Mouse (Mus musculus): Measurements from ENCODE around the gene Arsb. TPM values are rescaled to one million over a fixed set of nuclear protein-coding genes. Genes with fewer than 3 reads are reported as not detected.

Arsb gene
- polyA plus RNA-seq, 1 experiment from 2014 or later, result 4.1 TPM

DNA sequence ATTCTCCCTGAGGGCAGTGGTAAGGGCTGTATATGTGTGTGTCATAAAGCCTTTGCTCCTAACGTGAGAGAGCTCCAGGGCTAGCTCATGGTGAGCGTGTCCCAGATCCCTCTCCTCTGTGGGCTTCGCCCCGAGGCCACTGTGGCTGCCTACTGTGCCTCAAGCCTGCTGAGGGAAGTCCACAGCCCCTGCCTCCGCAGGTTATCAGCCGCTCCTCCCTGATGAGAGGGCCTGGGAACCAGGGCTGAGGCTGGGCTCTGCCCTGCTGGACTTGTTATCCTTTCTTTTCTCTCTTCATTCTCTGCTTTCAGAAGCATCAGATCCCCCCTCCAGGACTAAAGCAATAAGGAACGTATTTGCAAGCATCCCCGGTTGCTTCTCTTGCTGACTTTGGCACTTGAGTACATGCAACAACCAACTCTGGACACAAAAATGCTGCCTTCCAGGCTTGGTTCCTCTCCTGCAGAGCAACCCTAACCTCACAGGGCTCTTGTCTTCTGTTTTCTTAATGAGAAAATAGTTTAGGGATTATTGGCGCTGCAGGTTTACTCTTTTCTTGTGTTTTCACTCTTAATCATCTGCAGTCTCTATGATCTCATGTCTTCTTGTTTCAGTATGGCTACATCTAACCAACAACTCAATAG lies 45.4 kb downstream of the Arsb start:
- no peak overlapping the region for H3K9ac ChIP-seq (replicated peaks)
- no peak overlapping the region for H3K27ac ChIP-seq (ENCODE audit: low read depth)
- H3K27me3 ChIP-seq (ENCODE audit: insufficient read depth, low read length), result no peaks in the 10 kb centered on the region
- TF ChIP-seq CTCF (IDR thresholded peaks at IDR 0.05; ENCODE audit: low read depth) (no peak), EP300 (IDR thresholded peaks at IDR 0.05; ENCODE audit: low read depth) (no peak)
- 70% methylated on average over 9 of the region's 9 CpGs for WGBS (ENCODE audit: insufficient replicate concordance)
- no peak overlapping the region for H3K4me3 ChIP-seq (ENCODE audit: low read depth, low read length)
- DNase-seq (no peak), ATAC-seq (no peak)
- H3K36me3 ChIP-seq (replicated peaks; ENCODE audit: insufficient read depth, low read length), result no peaks in the 10 kb centered on the region
- H3K9me3 ChIP-seq (ENCODE audit: low read length), result no peaks in the 10 kb centered on the region
- H3K4me2 ChIP-seq (ENCODE audit: low read depth, low read length), result no peak overlapping the region
- peaks cover 3% of the 10 kb centered on the region for H3K4me1 ChIP-seq (ENCODE audit: insufficient read depth)

DNA sequence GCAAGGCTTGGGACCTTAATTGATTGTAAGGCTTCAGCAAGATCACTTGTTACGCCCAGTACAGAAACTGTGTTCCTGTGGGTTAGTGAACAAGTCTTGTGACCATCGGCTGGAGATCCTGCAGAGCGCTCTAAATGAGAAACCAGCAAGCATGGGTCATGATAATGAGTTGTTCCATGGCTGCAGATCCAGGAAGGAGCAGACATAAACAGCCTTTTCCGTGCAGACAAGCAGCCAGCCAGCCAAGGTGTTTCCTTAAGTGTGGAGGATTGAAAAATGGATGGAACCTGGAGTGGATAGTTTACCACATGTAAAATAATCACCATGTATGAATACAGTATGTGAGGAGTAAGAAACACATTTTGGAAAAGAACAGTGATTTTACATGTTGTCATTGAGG lies 48.7 kb downstream of the Arsb start:
- Histone ChIP-seq H3K4me3 (ENCODE audit: low read depth, low read length) (no peak overlapping the region), H3K4me1 (ENCODE audit: insufficient read depth) (peaks cover 5% of the 10 kb centered on the region), H3K27ac (ENCODE audit: low read depth) (no peak overlapping the region), H3K9me3 (ENCODE audit: low read length) (no peaks in the 10 kb centered on the region), H3K36me3 (replicated peaks; ENCODE audit: insufficient read depth, low read length) (no peaks in the 10 kb centered on the region), H3K27me3 (ENCODE audit: insufficient read depth, low read length) (no peaks in the 10 kb centered on the region), H3K9ac (replicated peaks) (no peak overlapping the region), H3K4me2 (ENCODE audit: low read depth, low read length) (no peak overlapping the region)
- DNase-seq (no peak), ATAC-seq (no peak)
- WGBS (ENCODE audit: insufficient replicate concordance), result 80% methylated on average over 4 of the region's 4 CpGs
- TF ChIP-seq EP300 (IDR thresholded peaks at IDR 0.05; ENCODE audit: low read depth) (no peak), CTCF (IDR thresholded peaks at IDR 0.05; ENCODE audit: low read depth) (no peak)

- WGBS (ENCODE audit: insufficient replicate concordance), result 46% methylated on average over 6 of the region's 6 CpGs
- Histone ChIP-seq H3K9me3 (ENCODE audit: low read length) (no peaks in the 10 kb centered on the region), H3K4me3 (ENCODE audit: low read depth, low read length) (no peak overlapping the region), H3K4me2 (ENCODE audit: low read depth, low read length) (peak overlapping the region; percentile 47), H3K27me3 (ENCODE audit: insufficient read depth, low read length) (no peaks in the 10 kb centered on the region), H3K4me1 (ENCODE audit: insufficient read depth) (peaks cover 5% of the 10 kb centered on the region), H3K36me3 (replicated peaks; ENCODE audit: insufficient read depth, low read length) (no peaks in the 10 kb centered on the region), H3K27ac (ENCODE audit: low read depth) (peak overlapping the region; percentile 76; the same call in 1 of the 2 replicates), H3K9ac (replicated peaks) (no peak overlapping the region)
- DNase-seq (peak; percentile 42), ATAC-seq (peak; percentile 99)
- TF ChIP-seq EP300 (IDR thresholded peaks at IDR 0.05; ENCODE audit: low read depth) (no peak), CTCF (IDR thresholded peaks at IDR 0.05; ENCODE audit: low read depth) (no peak)
These were observed 50.6 kb downstream of the Arsb start for GRCm38 (mm10) chr13:93822001-93822400.

DNA sequence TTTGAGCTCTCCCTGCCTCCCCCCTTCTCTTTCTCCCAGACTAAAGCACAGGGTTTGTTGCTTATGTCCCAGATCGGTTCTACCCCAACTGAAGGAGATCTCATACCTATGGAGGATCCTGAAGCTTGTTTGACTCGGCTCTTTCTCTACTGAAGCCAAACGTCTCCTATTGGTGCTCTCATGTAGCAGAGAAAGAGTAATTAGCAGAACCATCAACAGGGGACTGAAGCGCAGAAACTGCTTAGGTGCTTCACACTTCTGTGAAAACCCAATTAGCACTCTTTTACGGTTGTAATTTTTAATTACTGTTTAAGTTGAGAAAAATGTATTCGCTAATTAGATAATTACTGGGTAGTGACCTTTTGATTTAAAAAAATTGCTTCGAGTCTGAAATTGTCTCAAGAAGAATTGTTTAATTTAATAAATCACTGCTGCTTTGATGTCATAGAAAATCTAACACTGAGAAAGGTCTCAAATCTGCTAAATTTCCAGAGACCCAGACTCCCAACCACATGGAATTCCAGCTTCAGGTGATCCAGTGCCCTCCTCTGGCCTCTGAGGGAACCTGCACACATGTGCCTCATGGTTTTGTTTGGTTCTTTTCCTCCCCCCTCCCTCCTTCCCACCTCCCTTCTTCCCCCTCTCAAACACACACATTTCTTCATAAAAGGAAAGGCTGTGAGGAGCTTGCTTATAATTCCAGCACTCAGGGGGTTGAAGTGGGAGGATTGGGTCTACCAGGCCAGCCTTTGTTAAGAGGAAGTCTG lies 54.5 kb downstream of the Arsb start:
- 84% methylated on average over 7 of the region's 7 CpGs for WGBS (ENCODE audit: insufficient replicate concordance)
- no peak for ATAC-seq

GRCm38 (mm10) chr13:93827745-93828144 lies 56.3 kb downstream of the Arsb start:
- no peak overlapping the region for H3K4me2 ChIP-seq (ENCODE audit: low read depth, low read length)
- no peak overlapping the region for H3K4me3 ChIP-seq (ENCODE audit: low read depth, low read length)
- no peaks in the 10 kb centered on the region for H3K4me1 ChIP-seq (ENCODE audit: insufficient read depth)
- no peaks in the 10 kb centered on the region for H3K36me3 ChIP-seq (replicated peaks; ENCODE audit: insufficient read depth, low read length)
- no peak for DNase-seq
- H3K27ac ChIP-seq (ENCODE audit: low read depth), result no peak overlapping the region
- H3K9me3 ChIP-seq (ENCODE audit: low read length), result no peaks in the 10 kb centered on the region
- no peak overlapping the region for H3K9ac ChIP-seq (replicated peaks)
- no peak for ATAC-seq
- TF ChIP-seq EP300 (IDR thresholded peaks at IDR 0.05; ENCODE audit: low read depth) (no peak), CTCF (IDR thresholded peaks at IDR 0.05; ENCODE audit: low read depth) (no peak)
- H3K27me3 ChIP-seq (ENCODE audit: insufficient read depth, low read length), result no peaks in the 10 kb centered on the region
- WGBS (ENCODE audit: insufficient replicate concordance), result 64% methylated on average over 2 of the region's 2 CpGs

More for the DNA sequence above, 54.5 kb downstream of the Arsb start:
- TF ChIP-seq EP300 (IDR thresholded peaks at IDR 0.05; ENCODE audit: low read depth) (no peak), CTCF (IDR thresholded peaks at IDR 0.05; ENCODE audit: low read depth) (peak; percentile 3; the same call in 1 of the 2 replicates)
- H3K27ac ChIP-seq (ENCODE audit: low read depth), result no peak overlapping the region
- H3K9ac ChIP-seq (replicated peaks), result no peak overlapping the region
- no peaks in the 10 kb centered on the region for H3K9me3 ChIP-seq (ENCODE audit: low read length)
- H3K4me2 ChIP-seq (ENCODE audit: low read depth, low read length), result no peak overlapping the region
- no peak overlapping the region for H3K4me3 ChIP-seq (ENCODE audit: low read depth, low read length)
- no peaks in the 10 kb centered on the region for H3K27me3 ChIP-seq (ENCODE audit: insufficient read depth, low read length)
- DNase-seq, result no peak
- no peaks in the 10 kb centered on the region for H3K36me3 ChIP-seq (replicated peaks; ENCODE audit: insufficient read depth, low read length)
- H3K4me1 ChIP-seq (ENCODE audit: insufficient read depth), result peaks cover 5% of the 10 kb centered on the region

DNA sequence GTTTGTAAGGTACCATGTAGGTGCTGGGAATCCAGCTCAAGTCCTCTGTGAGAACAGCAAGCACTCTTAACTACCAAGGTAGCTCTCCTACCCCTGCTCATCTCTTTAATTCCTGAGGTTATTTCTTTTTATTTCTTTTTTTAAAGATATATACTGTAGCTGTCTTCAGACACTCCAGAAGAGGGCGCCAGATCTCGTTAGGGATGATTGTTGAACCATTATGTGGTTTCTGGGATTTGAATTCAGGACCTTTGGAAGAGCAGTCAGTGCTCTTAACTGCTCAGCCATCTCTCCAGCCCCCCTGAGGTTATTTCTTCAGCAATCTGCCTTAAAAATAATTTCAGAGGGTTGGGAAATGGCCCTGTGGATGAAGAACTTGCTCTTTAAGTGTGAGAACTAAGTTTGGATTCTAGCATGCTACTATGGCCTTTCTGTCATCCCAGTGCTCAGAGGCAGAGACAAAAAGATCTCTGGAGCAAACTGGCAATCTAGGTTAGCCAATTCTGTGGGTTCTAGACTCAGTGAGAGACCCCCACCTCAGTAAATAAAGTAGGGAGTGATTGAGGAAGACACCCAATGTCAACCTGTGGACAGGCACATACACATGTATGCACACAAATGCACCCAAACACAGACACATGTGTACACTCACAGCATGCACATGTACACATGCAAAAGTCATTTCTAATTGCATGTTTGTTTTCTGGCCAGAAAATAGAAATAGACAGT lies 58.3 kb downstream of the Arsb start:
- Histone ChIP-seq H3K9me3 (ENCODE audit: low read length) (no peaks in the 10 kb centered on the region), H3K36me3 (replicated peaks; ENCODE audit: insufficient read depth, low read length) (no peaks in the 10 kb centered on the region), H3K4me3 (ENCODE audit: low read depth, low read length) (no peak overlapping the region), H3K9ac (replicated peaks) (no peak overlapping the region), H3K27ac (ENCODE audit: low read depth) (no peak overlapping the region), H3K4me1 (ENCODE audit: insufficient read depth) (no peaks in the 10 kb centered on the region), H3K27me3 (ENCODE audit: insufficient read depth, low read length) (no peaks in the 10 kb centered on the region), H3K4me2 (ENCODE audit: low read depth, low read length) (no peak overlapping the region)
- DNase-seq, result no peak
- ATAC-seq, result no peak
- TF ChIP-seq CTCF (IDR thresholded peaks at IDR 0.05; ENCODE audit: low read depth) (peak; percentile 46), EP300 (IDR thresholded peaks at IDR 0.05; ENCODE audit: low read depth) (no peak)
- WGBS (ENCODE audit: insufficient replicate concordance), result 59% methylated on average over 2 of the region's 2 CpGs

All from liver, postnatal 0 days (tissue).